Mouse (Mus musculus): ENCODE data around the gene Por.

GRCm38 (mm10) chr5:135736544-135736943 lies 66.7 kb downstream of the Por start:
- TF ChIP-seq CTCF (conservative IDR thresholded peaks at IDR 0.05; ENCODE audit: insufficient read depth, insufficient read length, low read depth, low read length) (no peak), POLR2A (IDR thresholded peaks at IDR 0.05; ENCODE audit: low read depth, low read length) (no peak)

Data from kidney, adult 2 months (tissue).